8 mouse cellular contexts compared by ENCODE assay signal in genomic region chr15:31417796-31418685, GRCm38 (mm10). TPM values are rescaled to one million over a fixed set of nuclear protein-coding genes. Genes with fewer than 3 reads are reported as not detected.
A peak's percentile ranks its signal among the peaks of the same experiment; 100 is the strongest.
DNase-seq lines count a peak whose midpoint lies in the region; ATAC-seq and TF ChIP-seq lines count a peak whose summit lies in the region.

No protein-coding gene starts in this region.

- peak; percentile 22 to 39 for DNase-seq in urinary bladder, adult 18-20 months (ENCODE audit: low spot score in 2 of 2)
- no peak for DNase-seq in urinary bladder, postnatal 10 days (ENCODE audit: low spot score)
- DNase-seq in kidney, postnatal 14 days, result peak; percentile 64
- DNase-seq in lung, adult 2 months, result peak; percentile 65
- DNase-seq in ovary, postnatal 36 days (ENCODE audit: low spot score), result peak; percentile 35
- peak; percentile 8 to 9 for DNase-seq in thymus, postnatal 36 days

- TF ChIP-seq CTCF in lung, adult 2 months (IDR thresholded peaks at IDR 0.05; ENCODE audit: insufficient read depth, low read length), result no peak

- peak; percentile 81 for ATAC-seq in common myeloid progenitor, adult 5-6 weeks (replicated peaks; ENCODE audit: low read depth, poor library complexity, severe bottlenecking)
- ATAC-seq in heart, embryonic 16.5 days (replicated peaks; ENCODE audit: extremely low read depth, insufficient read depth, low FRiP score), result peak; percentile 45

- peaks cover 18% of the 10 kb centered on the region for H3K4me1 ChIP-seq in heart, embryonic 16.5 days (ENCODE audit: control insufficient read depth, insufficient read depth, low read length)
- H3K4me1 ChIP-seq in lung, adult 2 months (ENCODE audit: control insufficient read depth, insufficient read depth, low read length), result peaks cover 9% of the 10 kb centered on the region

- H3K9ac ChIP-seq in heart, embryonic 16.5 days (ENCODE audit: low read length), result no peak overlapping the region

- H3K27me3 ChIP-seq in heart, embryonic 16.5 days (ENCODE audit: control insufficient read depth, insufficient read depth, low read length), result no peaks in the 10 kb centered on the region

- WGBS in heart, embryonic 16.5 days, result 28% methylated on average over 21 of the region's 21 CpGs
- WGBS in lung, adult 2 months, result 17% methylated on average over 21 of the region's 21 CpGs

- peak overlapping the region; percentile 55 for H3K4me2 ChIP-seq in heart, embryonic 16.5 days (ENCODE audit: low read depth, low read length)

- H3K4me3 ChIP-seq in heart, embryonic 16.5 days (ENCODE audit: low read length), result peak overlapping the region; percentile 18
- peak overlapping the region; percentile 42 for H3K4me3 ChIP-seq in lung, adult 2 months (replicated peaks; ENCODE audit: extremely low read depth, low read depth, low read length)

- peak overlapping the region; percentile 33 for H3K27ac ChIP-seq in heart, embryonic 16.5 days (ENCODE audit: low read length)

- TF ChIP-seq POLR2A in lung, adult 2 months (IDR thresholded peaks at IDR 0.05; ENCODE audit: borderline replicate concordance, extremely low read depth, low read depth, low read length), result peak; percentile 29; the same call in 1 of the 2 replicates

- H3K9me3 ChIP-seq in heart, embryonic 16.5 days (replicated peaks; ENCODE audit: control insufficient read depth, low read length), result peaks cover 4% of the 10 kb centered on the region; the same call in 1 of the 2 replicates

- H3K36me3 ChIP-seq in heart, embryonic 16.5 days (ENCODE audit: control insufficient read depth, insufficient read depth), result no peaks in the 10 kb centered on the region

RNA-seq across cellular contexts. Expression of gene Ropn1l, which starts 35.5 kb away (rescaled TPM):
- total RNA-seq in common myeloid progenitor, adult 5-6 weeks (2017), result 0.37 and 3.8 TPM in 2 replicates
- polyA plus RNA-seq in heart, embryonic 16.5 days (2015; fragmentation: Nextera tagmentation; extraction: Ambion mirVana), result 1.7 and 2.4 TPM in 2 replicates
- polyA plus RNA-seq in lung, adult 2 months (2012; rRNA removed), result 2.1 and 2.4 TPM in 2 replicates

RNA-seq across cellular contexts. Expression of gene Ankrd33b, which starts 50.5 kb away (rescaled TPM):
- 0.23 and 2.2 TPM in 2 replicates for total RNA-seq in common myeloid progenitor, adult 5-6 weeks (2017)
- 4.6 and 5.4 TPM in 2 replicates for polyA plus RNA-seq in heart, embryonic 16.5 days (2015; fragmentation: Nextera tagmentation; extraction: Ambion mirVana)
- polyA plus RNA-seq in lung, adult 2 months (2012; rRNA removed), result 39.4 and 42.2 TPM in 2 replicates
